Mouse (Mus musculus): Measurements from ENCODE around the gene Pcna.
"Not testable (repeated sequence)": the region's sequence is repeated elsewhere in the genome, so short reads cannot be mapped to it uniquely, and the experiment has no call there.

Pcna gene

DNA sequence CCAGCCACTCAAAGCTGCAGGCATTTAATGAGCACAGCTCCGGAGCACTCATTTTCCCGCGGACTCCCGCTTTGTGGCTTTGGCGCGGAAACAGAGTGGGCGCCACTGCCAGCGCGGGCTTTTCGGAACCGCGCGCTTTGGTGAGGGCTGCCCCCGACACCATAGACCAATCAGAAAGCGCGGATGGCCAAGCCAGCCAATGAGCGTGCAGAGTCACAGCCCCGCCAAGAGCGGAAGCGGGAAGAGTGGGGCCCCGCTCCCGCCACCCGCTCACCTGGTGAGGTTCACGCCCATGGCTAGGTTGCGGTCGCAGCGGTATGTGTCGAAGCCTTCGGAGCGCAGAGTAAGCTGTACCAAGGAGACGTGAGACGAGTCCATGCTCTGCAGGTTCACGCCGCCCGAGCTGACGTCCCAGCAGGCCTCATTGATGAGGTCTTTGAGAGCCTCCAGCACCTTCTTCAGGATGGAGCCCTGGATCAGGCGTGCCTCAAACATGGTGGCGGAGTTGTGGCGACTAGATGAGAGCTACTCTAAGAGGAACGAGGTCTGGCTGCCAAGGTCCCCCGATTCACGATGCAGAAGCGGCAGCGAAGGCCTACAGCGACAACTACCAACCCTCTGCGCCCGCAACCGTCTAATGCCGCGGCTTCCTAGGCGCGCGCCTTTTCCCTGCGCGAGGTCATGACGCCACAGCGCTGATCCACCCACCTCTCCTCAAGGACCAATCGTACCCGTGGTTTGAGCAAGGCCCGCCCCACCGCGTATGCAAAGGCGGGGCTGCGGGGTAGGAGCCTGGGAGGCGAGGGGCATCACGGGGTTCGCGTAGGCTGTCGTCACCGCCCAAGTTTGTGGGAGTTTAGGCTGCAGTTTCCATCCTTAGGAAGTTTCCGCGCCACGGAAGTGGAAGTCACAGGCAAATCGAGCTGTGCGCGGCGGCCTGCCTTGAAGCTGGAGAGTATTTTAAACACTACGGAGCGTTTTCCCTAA is at the start of gene Pcna:
Gene Pcna (minus strand): TSS at position 773 of the 987 bp plus-strand sequence.
- peak; percentile 99 for DNase-seq (ENCODE audit: low read depth, low spot score)

DNA sequence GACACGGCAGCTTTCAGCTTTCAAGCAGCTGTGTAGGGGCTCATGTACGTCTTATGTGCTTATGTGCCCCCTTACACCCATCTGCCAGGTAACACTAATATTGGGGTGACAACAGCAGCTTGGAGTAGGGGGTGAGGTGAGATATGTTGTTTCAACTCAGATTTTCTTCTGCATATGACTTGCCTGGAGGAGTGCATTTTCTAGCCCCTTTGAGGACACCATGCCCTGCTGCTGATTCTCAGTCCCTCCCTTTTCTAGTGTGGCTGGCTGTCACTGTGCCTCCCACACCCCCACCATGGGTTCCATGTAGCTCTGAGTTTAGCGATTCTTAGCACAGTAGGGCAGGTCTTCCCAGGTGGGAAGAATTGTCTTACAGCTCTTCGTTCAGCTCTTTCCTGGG is 48.3 kb upstream of the Pcna start:
- no peak for DNase-seq (ENCODE audit: low read depth, low spot score)

DNA sequence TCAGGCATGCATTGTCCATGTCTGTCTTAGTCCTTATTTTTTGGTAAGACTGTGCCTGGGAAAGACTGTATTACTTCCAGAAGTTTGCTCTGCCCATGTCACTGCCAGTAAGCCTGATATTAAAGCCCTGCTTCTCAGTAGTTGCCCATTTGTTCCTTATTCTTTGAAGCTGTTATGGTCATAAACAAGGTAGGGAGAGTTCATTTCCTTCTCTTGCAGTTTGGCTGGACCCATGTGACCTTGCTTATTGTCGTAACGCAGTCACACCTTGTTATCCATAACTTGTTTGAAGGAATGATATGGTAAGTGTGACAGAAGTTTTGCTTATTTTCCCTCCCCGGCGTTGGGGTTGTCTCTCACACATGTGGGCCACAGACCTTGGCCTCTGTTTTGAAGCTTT is 45.1 kb upstream of the Pcna start:
- no peak for DNase-seq (ENCODE audit: low read depth, low spot score)

DNA sequence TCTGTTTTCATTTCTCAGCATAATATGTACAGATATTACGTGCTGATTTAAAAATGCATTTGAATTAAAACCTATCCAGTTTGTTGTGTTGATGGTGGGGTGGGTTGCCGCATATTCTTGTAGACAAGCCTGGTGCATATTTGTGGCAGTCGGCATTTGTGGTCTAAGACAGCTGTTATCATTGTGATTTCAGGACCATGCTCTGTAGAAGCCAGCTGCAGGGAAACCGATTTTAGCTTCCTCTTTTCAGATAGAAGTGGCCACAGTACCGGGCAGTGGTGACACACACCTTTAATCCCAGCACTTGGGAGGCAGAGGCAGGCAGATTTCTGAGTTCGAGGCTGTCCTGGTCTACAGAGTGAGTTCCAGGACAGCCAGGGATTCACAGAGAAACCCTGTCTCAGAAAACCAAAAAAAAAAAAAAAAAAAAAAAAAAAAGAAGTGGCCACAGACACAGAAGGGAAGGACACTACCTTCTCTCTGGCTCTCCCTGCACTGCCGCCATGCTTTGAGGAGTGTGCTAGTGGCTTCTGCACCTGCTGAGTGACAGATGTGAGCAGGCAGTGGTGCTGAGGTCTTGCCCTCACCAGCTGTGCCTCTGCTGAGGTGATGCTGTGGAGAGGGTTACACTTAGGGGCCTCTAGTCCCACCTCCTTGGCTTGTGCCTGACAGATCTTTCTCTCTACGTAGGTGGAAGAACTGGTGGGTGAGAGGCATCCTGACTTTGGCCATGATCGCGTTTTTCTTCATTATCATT is 40.8 kb upstream of the Pcna start:
- DNase-seq (ENCODE audit: low read depth, low spot score) = no peak

DNA sequence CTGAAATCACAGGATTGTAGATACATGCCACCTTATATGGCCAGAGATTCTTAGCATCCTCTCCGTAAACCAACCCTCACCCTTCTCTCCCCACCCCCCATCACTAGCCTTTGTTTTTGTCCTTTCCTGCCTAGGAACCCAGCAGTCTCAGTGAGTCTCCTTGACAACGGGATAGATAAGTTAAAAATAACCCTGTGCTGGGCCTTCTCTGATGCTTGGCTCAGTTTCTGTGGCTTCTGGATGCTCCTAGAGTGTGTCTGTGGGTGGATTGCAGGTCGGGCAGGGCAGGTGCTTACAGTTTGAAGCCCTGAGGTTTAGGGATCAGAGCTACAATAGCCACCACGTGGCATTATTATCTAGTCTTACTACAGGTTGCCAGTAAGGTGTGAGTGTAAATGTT is 39.0 kb upstream of the Pcna start:
- no peak for DNase-seq (ENCODE audit: low read depth, low spot score)

DNA sequence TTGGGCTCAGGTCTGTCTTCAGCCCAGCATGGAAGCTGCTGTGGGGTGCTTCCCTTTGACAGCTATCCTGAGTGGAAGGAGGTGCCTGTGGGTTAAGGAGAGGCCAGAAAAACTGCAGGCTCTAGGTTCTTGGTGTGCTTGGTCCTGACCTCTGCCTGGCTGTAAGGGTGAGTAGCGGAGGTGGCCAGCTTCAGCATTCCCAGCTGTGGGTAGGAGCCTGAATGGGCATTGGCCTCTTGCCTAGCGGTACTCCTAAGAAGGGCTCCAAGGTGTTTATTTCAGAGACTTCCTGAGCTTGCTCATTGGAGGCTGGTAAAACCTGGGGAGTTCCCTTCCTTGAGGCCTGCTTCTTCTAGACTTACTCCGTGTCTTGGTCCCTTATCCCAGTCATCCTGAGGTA is 38.2 kb upstream of the Pcna start:
- DNase-seq (ENCODE audit: low read depth, low spot score) = no peak

DNA sequence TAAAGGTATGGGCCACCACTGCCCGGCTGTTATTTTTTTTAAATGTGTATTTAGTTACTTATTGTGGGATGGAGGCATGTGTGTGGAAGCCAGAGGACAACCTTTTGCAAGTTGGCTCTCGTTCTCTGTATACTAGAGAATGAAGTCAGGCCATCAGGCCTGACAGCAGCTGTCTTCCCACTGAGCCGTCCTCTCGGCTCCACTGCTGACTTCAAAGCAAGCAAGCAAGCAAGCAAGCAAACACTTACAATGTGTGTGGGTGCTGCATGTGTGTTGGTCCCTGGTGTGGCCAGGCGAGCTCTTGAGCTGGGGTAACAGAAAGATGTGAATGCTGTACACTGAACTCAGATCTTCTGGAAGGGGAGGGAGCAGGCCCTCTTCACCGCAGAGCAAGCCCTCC is 37.7 kb upstream of the Pcna start:
- DNase-seq (ENCODE audit: low read depth, low spot score) = no peak

DNA sequence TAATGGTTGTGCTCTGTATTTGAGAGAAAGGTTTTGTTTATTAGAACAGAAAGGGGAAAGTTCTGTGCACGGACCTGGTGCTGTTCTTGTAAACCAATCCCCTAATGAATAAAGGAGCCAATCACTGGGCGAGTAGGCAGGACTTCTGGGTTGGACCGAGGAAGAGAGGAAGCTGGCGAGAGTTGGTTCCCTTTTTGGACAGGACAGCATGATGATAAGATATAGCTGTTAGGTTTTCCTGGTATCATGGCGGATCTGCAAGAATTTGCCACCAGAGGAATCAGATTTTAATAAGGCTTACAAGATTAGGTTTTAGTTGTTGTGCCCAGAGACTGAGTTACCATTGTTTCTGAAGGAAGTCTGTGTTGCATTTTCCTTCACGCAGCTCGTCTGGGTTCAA is 36.1 kb upstream of the Pcna start:
- not testable (repeated sequence) for DNase-seq (ENCODE audit: low read depth, low spot score)

DNA sequence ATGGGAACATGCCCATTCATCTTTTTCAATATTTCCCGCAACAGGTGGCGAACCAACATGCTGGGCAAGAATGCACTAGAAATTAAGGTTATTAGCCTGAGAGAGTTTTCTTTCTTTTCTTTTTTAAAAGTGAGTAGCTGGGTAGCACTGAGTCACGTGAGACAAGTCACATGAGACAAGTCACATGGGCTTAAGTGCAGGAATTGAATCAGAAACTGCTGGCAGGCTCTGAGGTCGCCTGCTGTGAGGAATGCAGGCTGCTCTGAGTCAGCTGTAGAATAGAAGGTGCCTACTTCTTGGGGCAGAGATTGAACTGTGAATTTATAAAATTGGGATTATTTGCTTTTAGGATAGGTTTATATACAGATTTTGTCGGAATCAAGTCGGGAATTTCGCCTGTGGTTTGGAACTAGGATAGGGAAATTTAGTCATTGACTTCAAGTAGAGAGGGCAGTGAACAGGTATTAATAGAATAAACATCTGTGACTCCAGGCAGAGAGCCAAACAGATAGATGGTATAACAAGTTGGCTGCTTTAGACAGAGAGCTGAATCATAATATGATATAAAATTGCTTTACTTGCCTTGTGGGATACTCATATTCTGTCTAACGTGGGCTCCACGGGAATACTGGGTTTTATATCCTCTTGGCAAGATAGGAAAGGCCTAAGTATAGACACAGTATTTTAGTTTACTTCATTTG is 33.4 kb upstream of the Pcna start:
- peak; percentile 96 for DNase-seq (ENCODE audit: low read depth, low spot score)

DNA sequence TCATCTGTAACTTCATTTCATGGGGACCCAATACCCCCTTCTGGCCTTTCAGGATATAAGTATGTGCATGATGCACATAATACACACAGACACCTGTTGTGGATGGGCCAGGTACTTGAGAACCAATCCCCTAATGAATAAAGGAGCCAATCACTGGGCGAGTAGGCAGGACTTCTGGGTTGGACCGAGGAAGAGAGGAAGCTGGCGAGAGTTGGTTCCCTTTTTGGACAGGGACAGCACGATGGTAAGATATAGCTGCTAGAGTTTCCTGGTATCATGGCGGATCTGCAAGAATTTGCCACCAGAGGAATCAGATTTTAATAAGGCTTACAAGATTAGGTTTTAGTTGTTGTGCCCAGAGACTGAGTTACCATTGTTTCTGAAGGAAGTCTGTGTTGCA is 32.6 kb upstream of the Pcna start:
- DNase-seq (ENCODE audit: low read depth, low spot score) = not testable (repeated sequence)

DNA sequence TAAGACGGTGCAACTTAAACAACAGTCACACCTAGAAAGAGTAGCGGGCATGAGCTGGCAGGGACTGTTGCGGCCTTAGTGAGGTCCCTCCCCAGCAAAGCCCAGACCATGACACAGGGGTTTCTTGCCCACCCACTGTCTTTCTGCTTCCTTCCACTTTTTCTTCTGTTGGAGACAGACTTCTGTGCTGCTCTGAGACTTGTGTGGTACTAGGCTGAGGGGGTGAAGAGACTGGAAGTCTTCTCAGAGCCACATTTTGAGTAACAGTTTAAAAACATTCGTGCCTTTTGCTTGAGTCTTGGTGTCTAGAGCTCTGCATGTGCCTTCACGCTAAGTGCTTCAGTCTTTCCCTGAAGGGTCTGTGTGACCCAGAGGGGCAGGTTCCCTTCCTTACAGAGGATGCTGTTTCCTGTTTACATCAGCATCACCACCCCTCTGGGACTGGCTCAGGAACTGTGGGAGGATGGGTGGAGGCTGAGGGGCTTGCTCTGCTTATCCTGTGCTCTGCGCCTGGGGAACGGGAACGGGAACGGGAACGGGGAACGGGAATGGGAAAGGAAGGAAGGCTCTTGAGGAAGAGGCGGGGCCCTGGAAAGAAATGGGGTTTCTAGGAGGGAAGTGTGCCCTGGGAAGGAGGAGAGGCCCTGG is 31.5 kb upstream of the Pcna start:
- DNase-seq (ENCODE audit: low read depth, low spot score) = no peak

DNA sequence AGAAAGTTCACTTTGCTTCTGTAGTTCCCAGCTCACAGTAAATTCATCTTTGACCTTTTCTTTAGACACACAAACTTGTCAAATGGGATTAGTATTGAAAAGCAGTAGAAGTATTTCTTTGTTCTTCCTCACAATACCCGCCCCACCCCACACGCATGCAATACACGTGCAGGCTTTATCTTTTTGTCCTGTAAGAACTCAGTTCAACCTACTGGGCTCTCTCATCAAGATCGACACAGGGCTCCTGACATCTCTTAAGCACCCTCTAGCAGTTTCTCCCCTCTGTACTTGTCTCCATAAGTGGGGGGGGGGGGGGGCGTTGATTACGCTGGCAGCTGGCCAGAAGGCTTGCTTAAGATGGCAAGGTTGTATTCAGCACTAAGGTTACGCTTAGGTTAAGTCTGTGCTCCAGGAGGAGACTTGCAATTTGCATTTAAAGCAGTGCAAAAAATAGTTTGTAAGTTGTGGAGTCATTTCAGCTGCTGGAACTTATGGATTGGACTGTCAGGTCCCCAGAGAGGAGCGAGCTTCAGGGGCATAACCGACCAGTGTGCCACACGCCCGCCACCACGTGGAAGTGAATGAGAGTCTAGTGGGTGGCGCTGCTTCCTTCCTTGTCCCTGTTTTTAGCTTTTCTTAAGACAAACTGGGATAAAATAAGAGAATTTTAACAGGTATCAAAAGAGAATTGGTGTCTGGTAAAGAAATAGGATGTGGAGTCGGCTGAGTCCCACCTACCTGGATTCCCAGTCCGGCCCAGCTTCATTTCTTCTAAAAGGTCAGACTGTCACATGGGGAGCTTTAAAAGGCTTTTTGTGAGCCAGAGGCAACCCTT is 30.3 kb upstream of the Pcna start:
- DNase-seq (ENCODE audit: low read depth, low spot score) = no peak

DNA sequence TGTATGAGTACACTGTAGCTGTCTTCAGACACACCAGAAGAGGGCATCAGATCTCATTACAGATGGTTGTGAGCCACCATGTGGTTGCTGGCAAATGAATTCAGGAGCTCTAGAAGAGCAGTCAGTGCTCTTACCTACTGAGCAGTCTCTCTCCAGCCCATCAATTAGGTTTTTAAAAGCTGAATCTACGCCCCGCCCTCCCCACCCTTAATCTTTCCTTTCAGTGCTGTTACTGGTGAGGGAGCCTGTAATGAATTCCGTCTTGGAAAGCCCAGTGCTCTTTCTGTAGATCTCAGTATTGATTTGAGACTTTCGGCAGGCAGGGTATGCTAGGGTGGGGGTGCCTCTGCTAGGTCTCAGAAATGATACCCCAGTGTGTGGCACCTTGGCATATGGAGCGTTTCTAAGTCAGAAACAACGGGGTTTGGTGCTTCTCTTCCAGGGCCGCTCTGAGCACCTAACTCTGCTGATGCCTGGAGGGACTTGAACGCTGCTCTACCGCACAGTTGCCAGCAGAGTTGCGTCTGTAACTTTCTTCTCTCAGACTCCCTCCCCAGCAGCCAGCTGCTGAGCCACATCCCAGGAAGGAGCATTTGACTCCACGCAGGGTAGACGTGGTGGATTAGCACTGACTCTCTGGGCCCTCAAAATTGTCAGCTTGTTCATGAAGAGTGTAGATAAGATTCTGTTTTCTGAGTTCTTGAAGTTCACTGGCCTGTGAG is 29.5 kb upstream of the Pcna start:
- DNase-seq (ENCODE audit: low read depth, low spot score) = no peak

DNA sequence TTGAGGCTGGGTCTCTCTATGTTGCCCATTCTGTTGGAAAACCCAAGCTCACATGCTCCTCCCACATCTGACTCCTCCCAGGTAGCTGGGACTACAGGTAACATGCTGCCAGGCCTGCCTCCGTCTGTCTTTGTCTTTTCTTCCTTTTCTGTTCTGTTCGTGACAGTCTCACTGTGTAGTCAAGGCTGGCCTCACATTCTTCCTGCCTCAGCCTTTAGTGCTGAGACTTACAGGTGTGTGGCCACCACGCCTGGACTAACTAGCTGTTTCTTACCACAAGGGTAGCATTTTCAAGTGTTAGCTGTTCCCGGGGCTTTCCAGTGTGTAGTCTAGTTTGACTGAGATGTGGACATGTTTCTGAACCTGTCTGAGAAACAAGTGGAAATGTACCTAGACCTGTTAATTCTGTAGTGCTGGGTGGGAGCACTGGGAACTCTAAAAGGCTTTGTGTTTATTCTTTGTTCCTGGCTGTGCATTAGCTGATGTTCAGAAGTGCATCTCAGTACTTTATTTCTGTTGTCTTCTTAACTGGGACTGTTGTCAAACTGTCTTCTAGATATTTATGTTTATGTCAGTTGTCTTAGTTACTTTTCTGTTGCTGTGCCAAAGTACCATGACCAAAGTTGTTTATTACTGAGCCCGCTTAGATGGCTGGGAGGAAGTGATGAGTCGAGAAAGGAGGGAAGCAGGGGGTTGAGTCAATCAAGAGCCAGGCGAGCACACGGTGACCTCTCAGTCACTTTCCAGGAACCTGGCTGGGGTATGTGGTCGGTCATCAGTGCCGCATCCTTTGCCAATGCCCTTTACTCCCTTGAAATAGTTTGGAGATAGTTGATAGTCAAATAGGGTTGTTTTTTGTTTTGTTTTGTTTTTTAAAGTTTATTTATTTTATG is 28.7 kb upstream of the Pcna start:
- DNase-seq (ENCODE audit: low read depth, low spot score) = peak; percentile 50

DNA sequence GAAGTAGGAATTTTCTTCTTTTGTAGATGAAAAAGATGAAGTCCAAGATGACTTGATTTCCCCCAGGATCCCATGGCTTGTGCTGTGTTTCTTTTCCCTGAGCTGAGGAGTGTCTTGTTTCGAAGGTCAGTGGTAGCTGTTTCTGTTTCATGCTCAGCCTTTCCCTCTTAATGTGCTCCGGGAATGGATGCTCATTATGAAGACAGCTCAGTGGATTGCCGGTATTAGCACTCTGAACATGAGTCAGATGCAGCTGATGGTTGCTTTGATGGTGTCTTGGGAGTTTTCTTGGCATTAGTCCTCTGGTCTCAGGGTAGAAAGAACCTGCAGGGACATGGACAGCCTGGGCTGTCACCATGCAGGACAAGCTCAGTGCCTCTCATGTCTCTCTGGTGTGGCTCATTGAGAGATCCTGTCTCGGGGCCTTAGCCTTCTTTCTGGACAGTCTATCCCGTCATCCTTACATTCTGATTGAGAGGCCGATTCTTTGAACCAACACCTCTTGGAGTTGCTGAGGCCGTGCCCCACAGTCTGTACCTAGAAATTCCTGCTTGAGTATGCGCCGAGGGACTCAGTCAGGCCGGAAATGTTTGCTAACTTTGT is 27.5 kb upstream of the Pcna start:
- peak; percentile 20 for DNase-seq (ENCODE audit: low read depth, low spot score)

DNA sequence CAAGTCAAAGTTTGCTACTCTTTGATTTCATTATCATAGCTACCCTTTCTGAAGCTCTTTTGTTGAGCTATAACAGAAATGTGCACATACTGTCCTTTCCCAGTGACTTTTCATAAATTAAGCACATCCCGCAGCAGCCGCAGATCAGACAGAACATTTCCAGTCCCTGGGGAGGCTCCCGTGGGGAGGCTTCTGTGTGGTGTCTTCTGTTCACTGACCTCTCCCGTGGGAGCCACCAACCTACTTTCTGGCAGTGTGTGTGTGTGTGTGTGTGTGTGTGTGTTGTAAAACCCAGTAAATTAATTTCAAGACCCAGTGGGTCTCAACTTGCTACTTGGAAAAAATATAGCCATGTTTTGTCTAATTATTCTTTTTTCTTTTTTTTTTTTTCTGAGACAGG is 26.9 kb upstream of the Pcna start:
- no peak for DNase-seq (ENCODE audit: low read depth, low spot score)

DNA sequence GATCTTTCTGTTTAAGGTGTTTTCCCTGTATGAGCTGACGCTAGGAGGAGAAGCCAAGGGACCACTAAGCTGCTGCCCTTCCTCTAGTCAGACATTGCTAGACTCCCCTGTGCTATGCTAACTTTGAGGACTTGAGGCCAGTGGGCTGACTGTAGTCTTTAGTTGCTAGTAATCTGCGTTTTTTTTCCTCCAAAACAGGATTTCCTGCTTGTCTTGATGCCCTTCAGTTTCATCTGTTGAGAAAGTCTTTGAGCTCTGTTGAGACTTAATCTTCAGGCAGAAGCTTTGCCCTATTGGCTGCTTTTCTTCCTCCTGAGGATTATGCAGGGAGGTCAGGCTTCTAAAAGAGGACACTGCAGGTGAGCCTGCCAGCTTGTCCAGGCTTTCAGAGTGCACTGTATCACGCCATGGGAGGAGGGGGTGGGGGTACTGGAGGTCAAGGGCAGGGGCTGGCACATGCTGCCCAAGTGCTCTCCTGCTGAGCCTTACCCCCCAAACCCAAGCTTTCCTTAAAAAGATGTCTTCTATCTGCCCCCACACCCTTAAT is 26.3 kb upstream of the Pcna start:
- no peak for DNase-seq (ENCODE audit: low read depth, low spot score)

DNA sequence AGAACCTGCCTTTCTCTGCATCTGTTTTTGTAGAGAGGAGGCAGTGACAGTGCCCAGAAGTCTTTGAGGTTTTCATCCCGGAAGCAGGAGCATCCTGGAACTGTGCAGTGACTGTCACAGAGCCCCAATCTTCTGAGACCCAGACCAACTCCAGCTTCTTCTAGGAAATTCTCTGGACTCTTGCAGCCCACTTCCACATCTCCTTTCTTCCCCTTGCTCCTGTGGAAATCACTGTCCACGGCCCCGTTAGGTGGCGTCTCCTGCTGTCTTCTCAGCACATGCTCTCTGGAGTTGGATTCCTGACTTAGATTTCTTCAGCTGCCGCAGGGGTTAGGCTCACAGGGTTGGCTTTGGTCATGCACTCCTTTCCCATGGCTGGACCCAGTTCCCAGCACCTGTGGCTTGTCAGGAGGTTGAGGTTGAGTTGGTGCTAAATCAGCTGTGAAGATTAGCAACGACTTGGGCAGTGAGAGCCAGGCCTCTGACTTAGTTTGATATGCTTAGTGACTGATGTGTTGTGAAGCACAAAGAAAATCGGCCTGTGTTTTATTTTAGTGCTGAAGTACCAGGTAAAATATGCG is 25.2 kb upstream of the Pcna start:
- no peak for DNase-seq (ENCODE audit: low read depth, low spot score)

Measured in 3T3-L1 (cell line).